Mouse (Mus musculus): ENCODE measurements around the gene Plin3. TPM values are rescaled to one million over a fixed set of nuclear protein-coding genes. Genes with fewer than 3 reads are reported as not detected.

Gene Plin3
- total and polyA plus RNA-seq, 3 experiments, result 66.2 to 221 (median 160) TPM

DNA sequence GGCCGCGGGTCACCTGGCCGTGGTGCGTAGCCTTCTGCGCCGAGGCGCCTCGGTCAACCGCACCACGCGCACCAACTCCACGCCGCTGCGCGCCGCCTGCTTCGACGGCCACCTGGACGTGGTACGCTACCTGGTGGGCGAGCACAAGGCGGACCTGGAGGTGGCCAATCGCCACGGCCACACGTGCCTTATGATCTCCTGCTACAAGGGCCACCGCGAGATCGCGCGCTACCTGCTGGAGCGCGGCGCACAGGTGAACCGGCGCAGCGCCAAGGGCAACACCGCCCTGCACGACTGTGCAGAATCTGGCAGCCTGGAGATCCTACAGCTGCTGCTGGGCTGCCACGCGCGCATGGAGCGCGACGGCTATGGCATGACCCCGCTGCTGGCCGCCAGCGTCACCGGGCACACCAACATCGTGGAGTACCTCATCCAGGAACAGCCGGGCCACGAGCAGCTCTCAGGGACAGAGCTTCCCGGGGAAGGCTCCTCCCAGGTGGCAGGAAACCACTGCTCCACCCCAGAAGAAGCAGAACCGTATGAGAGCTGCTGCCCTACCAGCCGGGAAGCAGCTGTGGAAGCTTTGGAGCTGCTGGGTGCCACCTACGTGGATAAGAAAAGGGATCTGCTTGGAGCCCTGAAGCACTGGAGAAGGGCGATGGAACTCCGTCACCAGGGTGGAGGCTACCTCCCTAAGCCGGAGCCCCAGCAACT lies 35.3 kb downstream of the Plin3 start:
- H3K4me3 ChIP-seq, result peak overlapping the region; percentile 80
- H3K4me1 ChIP-seq (ENCODE audit: control insufficient read depth, insufficient read depth, low read length), result peaks cover 13% of the 10 kb centered on the region
- 4% methylated on average over 58 of the region's 58 CpGs for WGBS
- intact Hi-C loops (cut with DNase I), result loop anchor here (10.0 kb wide), 1 partner anchor 303 kb away; the partner anchor contains the start of genes Ebi3 and Yju2
- H3K27ac ChIP-seq, result peak overlapping the region; percentile 98
- H3K79me2 ChIP-seq (replicated peaks; ENCODE audit: control insufficient read depth, insufficient read depth, low read length), result peaks cover 4% of the 10 kb centered on the region
- peak in 1 of 2 experiments; percentile 59 for DNase-seq
- H3K36me3 ChIP-seq (ENCODE audit: control insufficient read depth, insufficient read depth, low read length), result peaks cover 8% of the 10 kb centered on the region
- TF ChIP-seq EP300 (IDR thresholded peaks at IDR 0.05; ENCODE audit: insufficient read depth, low read depth, low read length) (no peak), POLR2A (IDR thresholded peaks at IDR 0.05; ENCODE audit: insufficient read depth, low read depth, low read length) (no peak), CTCF (IDR thresholded peaks at IDR 0.05) (no peak)
- H3K27me3 ChIP-seq (ENCODE audit: control insufficient read depth, insufficient read depth, low read length), result no peaks in the 10 kb centered on the region
- H3K9ac ChIP-seq (ENCODE audit: low read depth, low read length), result peak overlapping the region; percentile 90

DNA sequence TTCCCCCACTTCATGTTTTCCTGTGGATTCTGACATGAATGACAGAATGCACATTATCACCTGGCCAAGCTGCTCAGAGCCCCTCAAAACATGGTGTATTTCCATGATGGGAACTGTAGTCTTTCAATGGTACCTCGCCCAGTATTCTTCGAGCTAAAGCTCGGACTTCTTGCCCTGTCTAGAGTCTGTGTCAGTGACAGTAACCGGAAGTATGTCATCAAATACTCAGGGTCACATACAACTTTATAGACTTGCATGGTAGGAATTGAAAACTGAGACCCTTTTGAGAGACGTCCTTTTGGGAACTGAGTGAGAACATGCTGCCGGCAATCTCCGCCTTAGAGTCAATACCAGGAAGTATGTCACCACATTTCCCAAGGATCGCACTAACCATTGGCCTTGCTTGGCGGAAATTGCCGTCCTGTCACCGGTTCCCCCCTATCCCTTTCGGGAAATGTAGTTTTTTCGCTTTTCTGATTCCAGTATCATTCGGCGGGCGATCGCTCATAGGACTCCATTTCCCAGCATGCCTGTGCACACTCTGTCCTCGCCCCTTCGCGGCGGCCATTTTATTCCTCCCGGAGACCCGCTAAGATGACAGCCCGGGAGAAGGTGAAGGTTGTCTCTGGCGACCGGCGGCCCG lies 36.3 kb downstream of the Plin3 start, which contains the start of gene Fem1a:
Gene Fem1a (plus strand): TSS at position 572 of the 643 bp plus-strand sequence.
- peak within 1 kb of the TSS; percentile 98 for H3K27ac ChIP-seq
- DNase-seq, result peak; percentile 89 to 96
- under 1% methylated on average over 28 of the region's 28 CpGs for WGBS
- H3K36me3 ChIP-seq (ENCODE audit: control insufficient read depth, insufficient read depth, low read length), result peaks cover 8% of the 10 kb centered on the region
- TF ChIP-seq POLR2A (IDR thresholded peaks at IDR 0.05; ENCODE audit: insufficient read depth, low read depth, low read length) (peak; percentile 80), EP300 (IDR thresholded peaks at IDR 0.05; ENCODE audit: insufficient read depth, low read depth, low read length) (peak; percentile 86), CTCF (IDR thresholded peaks at IDR 0.05) (no peak)
- peaks cover 10% of the 10 kb centered on the region for H3K4me1 ChIP-seq (ENCODE audit: control insufficient read depth, insufficient read depth, low read length)
- H3K4me3 ChIP-seq, result peak within 1 kb of the TSS; percentile 80
- H3K79me2 ChIP-seq (replicated peaks; ENCODE audit: control insufficient read depth, insufficient read depth, low read length), result peaks cover 4% of the 10 kb centered on the region
- no peaks in the 10 kb centered on the region for H3K27me3 ChIP-seq (ENCODE audit: control insufficient read depth, insufficient read depth, low read length)
- H3K9ac ChIP-seq (ENCODE audit: low read depth, low read length), result peak within 1 kb of the TSS; percentile 90
- intact Hi-C loops (cut with DNase I), result loop anchor here (10.0 kb wide), 1 partner anchor 302 kb away; the partner anchor contains the start of genes Ebi3 and Yju2

DNA sequence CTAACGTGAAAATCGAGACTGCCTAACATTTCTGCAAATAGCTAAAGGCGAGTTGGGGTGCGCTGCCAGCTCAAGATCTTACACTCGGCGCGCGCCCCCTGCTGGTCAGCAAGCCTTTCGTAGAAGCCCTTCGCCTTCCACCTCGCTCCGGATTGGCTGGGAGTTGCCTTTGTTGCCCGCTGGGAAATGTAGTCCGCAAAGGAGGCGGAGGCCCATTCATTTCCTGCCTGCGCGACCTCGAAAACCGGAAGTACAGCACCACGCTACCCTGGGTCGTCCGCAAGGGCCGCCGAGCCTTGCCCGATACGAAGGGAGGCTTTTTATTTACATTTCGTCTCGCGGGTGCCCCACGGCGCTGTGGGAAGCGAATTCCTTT lies 36.8 kb downstream of the Plin3 start:
- H3K4me1 ChIP-seq (ENCODE audit: control insufficient read depth, insufficient read depth, low read length), result peaks cover 10% of the 10 kb centered on the region
- under 1% methylated on average over 32 of the region's 32 CpGs for WGBS
- no peaks in the 10 kb centered on the region for H3K27me3 ChIP-seq (ENCODE audit: control insufficient read depth, insufficient read depth, low read length)
- DNase-seq, result peak; percentile 97 to 98
- TF ChIP-seq CTCF (IDR thresholded peaks at IDR 0.05) (peak; percentile 87), EP300 (IDR thresholded peaks at IDR 0.05; ENCODE audit: insufficient read depth, low read depth, low read length) (peak; percentile 85; the same call in 1 of the 2 replicates), POLR2A (IDR thresholded peaks at IDR 0.05; ENCODE audit: insufficient read depth, low read depth, low read length) (no peak; the same call in 1 of the 2 replicates)
- peak overlapping the region; percentile 98 for H3K27ac ChIP-seq
- peak overlapping the region; percentile 42 for H3K9ac ChIP-seq (ENCODE audit: low read depth, low read length)
- H3K4me3 ChIP-seq, result peak overlapping the region; percentile 71
- H3K36me3 ChIP-seq (ENCODE audit: control insufficient read depth, insufficient read depth, low read length), result peaks cover 8% of the 10 kb centered on the region
- intact Hi-C loops (cut with DNase I), result loop anchor here (1.0 to 10.0 kb wide), 4 partner anchors 37 to 301 kb away; partner anchors contain the start of genes Dpp9, Ebi3 and Yju2
- H3K79me2 ChIP-seq (replicated peaks; ENCODE audit: control insufficient read depth, insufficient read depth, low read length), result peaks cover 4% of the 10 kb centered on the region

DNA sequence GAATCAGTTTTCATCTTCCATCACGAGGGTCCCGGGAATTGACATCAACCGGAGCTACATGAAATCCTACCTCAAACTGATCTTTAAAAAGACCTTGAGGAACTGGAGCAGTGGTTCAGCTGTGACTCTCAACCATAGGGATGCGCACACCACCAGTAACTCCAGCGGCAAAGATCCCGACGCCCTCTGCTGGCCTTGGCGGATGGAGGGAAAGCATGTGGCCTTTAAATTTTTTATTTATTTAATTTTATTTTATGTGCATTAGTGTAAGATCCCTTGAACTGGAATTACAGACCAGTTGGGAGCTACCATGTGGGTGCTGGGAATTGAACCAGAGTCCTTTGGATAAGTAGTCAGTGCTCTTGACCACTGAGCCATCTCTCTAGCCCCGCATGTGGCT lies 37.2 kb downstream of the Plin3 start:
- H3K27ac ChIP-seq, result peak overlapping the region; percentile 49
- H3K4me3 ChIP-seq, result 0 out of 2 replicates have a peak overlapping the region, but pooled peaks have one; percentile 11
- peak in 1 of 2 experiments; percentile 53 for DNase-seq
- intact Hi-C loops (cut with DNase I), result loop anchor here (1.0 to 10.0 kb wide), 4 partner anchors 37 to 301 kb away; partner anchors contain the start of genes Dpp9, Ebi3 and Yju2
- H3K79me2 ChIP-seq (replicated peaks; ENCODE audit: control insufficient read depth, insufficient read depth, low read length), result peaks cover 4% of the 10 kb centered on the region
- no peak for TF ChIP-seq CTCF (IDR thresholded peaks at IDR 0.05)
- no peak for TF ChIP-seq POLR2A (IDR thresholded peaks at IDR 0.05; ENCODE audit: insufficient read depth, low read depth, low read length)
- no peak for TF ChIP-seq EP300 (IDR thresholded peaks at IDR 0.05; ENCODE audit: insufficient read depth, low read depth, low read length)
- H3K27me3 ChIP-seq (ENCODE audit: control insufficient read depth, insufficient read depth, low read length), result no peaks in the 10 kb centered on the region
- H3K9ac ChIP-seq (ENCODE audit: low read depth, low read length), result no peak overlapping the region
- H3K4me1 ChIP-seq (ENCODE audit: control insufficient read depth, insufficient read depth, low read length), result peaks cover 10% of the 10 kb centered on the region
- 19% methylated on average over 9 of the region's 9 CpGs for WGBS
- H3K36me3 ChIP-seq (ENCODE audit: control insufficient read depth, insufficient read depth, low read length), result peaks cover 8% of the 10 kb centered on the region

DNA sequence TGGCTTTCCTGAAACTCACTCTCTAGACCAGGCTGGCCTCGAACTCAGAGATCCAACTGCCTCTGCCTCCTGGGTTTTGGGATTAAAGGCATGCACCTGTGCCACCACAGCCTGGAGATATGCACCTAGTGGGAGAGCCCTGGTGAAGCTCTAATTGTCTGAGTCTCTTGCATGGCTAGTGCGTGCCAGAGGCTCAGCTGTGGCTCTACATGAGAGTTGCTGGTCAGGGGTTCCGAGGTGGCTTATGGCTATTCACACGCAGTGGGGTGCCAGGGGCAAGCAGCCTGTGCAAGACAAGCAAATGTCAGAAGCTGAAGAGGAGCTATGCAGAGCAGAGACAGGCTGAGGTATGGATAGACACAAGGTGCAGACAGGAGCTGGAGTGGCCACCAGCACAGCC lies 38.0 kb downstream of the Plin3 start:
- Histone ChIP-seq H3K4me1 (ENCODE audit: control insufficient read depth, insufficient read depth, low read length) (peaks cover 4% of the 10 kb centered on the region), H3K36me3 (ENCODE audit: control insufficient read depth, insufficient read depth, low read length) (peaks cover 4% of the 10 kb centered on the region), H3K27ac (no peak overlapping the region), H3K79me2 (replicated peaks; ENCODE audit: control insufficient read depth, insufficient read depth, low read length) (peaks cover 2% of the 10 kb centered on the region), H3K9ac (ENCODE audit: low read depth, low read length) (no peak overlapping the region), H3K27me3 (ENCODE audit: control insufficient read depth, insufficient read depth, low read length) (no peaks in the 10 kb centered on the region), H3K4me3 (no peak overlapping the region)
- 84% methylated on average over 4 of the region's 4 CpGs for WGBS
- no peak for DNase-seq
- TF ChIP-seq EP300 (IDR thresholded peaks at IDR 0.05; ENCODE audit: insufficient read depth, low read depth, low read length), result no peak
- TF ChIP-seq CTCF (IDR thresholded peaks at IDR 0.05), result no peak
- TF ChIP-seq POLR2A (IDR thresholded peaks at IDR 0.05; ENCODE audit: insufficient read depth, low read depth, low read length), result no peak
- intact Hi-C loops (cut with DNase I), result loop anchor here (1.0 to 10.0 kb wide), 4 partner anchors 36 to 300 kb away; partner anchors contain the start of genes Dpp9, Ebi3 and Yju2

Data from heart, adult 2 months (tissue).